Comparison of ENCODE assay signal across 14 mouse cellular contexts in the genomic region with DNA sequence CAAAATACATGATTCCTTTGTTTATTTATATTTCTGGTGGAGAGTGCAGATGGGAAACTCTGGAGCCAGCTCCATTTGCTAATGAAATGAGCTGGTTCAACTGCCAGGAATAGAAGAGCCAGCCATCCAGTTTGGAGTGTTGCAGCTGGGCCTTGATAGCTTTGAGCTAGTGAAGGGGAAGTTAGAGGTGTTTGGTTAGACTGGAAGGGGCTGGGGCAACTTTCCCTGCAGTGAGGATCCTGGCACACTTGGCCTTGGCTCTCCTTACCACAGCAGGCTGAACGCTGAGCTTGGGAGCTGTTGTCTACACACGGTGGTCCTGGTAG.
DNase-seq lines count a peak whose midpoint lies in the region; ATAC-seq and TF ChIP-seq lines count a peak whose summit lies in the region.
"Had no signal": no experiment of that assay in that cellular context is flagged by ENCODE, and none has a peak within 500 bp of the region (broad histone marks: within the 10 kb centered on the region; RNA-seq: fewer than 3 reads in every experiment).

No protein-coding gene starts in this region.

- H3K4me2 ChIP-seq in forebrain, embryonic 15.5 days (replicated peaks): no peak overlapping the region
- no peak overlapping the region for H3K4me2 ChIP-seq in forebrain, embryonic 11.5 days (ENCODE audit: low read depth, low read length, severe bottlenecking)
- H3K4me2 ChIP-seq in lung, embryonic 14.5 days: no peak overlapping the region
- H3K4me2 ChIP-seq: liver, embryonic 12.5 days had no signal

- TF ChIP-seq POLR2A in kidney, adult 2 months (IDR thresholded peaks at IDR 0.05; ENCODE audit: low read depth, low read length): no peak

- no peaks in the 10 kb centered on the region for H3K9me3 ChIP-seq in forebrain, embryonic 15.5 days
- H3K9me3 ChIP-seq in forebrain, embryonic 11.5 days (ENCODE audit: control insufficient read depth, low read length): no peaks in the 10 kb centered on the region
- no peaks in the 10 kb centered on the region for H3K9me3 ChIP-seq in lung, embryonic 14.5 days (ENCODE audit: low read depth, low read length)
- H3K9me3 ChIP-seq: liver, embryonic 12.5 days had no signal

- no peaks in the 10 kb centered on the region for H3K27me3 ChIP-seq in forebrain, embryonic 15.5 days
- no peaks in the 10 kb centered on the region for H3K27me3 ChIP-seq in forebrain, embryonic 11.5 days (ENCODE audit: control insufficient read depth, insufficient read depth, low read length)
- H3K27me3 ChIP-seq in lung, embryonic 14.5 days (ENCODE audit: insufficient read depth, low read length): no peaks in the 10 kb centered on the region
- no peaks in the 10 kb centered on the region for H3K27me3 ChIP-seq in kidney, adult 2 months (replicated peaks; ENCODE audit: control insufficient read depth, insufficient read depth, low read length)
- H3K27me3 ChIP-seq: liver, embryonic 12.5 days had no signal

- no peak overlapping the region for H3K4me3 ChIP-seq in forebrain, embryonic 15.5 days
- no peak overlapping the region for H3K4me3 ChIP-seq in forebrain, embryonic 11.5 days (ENCODE audit: low read depth, low read length)
- H3K4me3 ChIP-seq in lung, embryonic 14.5 days (ENCODE audit: low read depth, low read length): no peak overlapping the region
- no peak overlapping the region for H3K4me3 ChIP-seq in kidney, adult 2 months (ENCODE audit: insufficient read depth, low read depth, low read length)
- H3K4me3 ChIP-seq: heart, adult 2 months; liver, embryonic 12.5 days had no signal

- H3K9ac ChIP-seq in forebrain, embryonic 15.5 days (replicated peaks): no peak overlapping the region
- no peak overlapping the region for H3K9ac ChIP-seq in forebrain, embryonic 11.5 days (ENCODE audit: low read length)
- no peak overlapping the region for H3K9ac ChIP-seq in lung, embryonic 14.5 days
- H3K9ac ChIP-seq: liver, embryonic 12.5 days had no signal

- ATAC-seq in forebrain, embryonic 15.5 days (replicated peaks): peak; percentile 66
- no peak for ATAC-seq in forebrain, embryonic 11.5 days (replicated peaks; ENCODE audit: low FRiP score)
- ATAC-seq in lung, embryonic 14.5 days (ENCODE audit: insufficient read depth): peak; percentile 84
- ATAC-seq: liver, embryonic 12.5 days had no signal

- no peak for DNase-seq in forebrain, embryonic 11.5 days (ENCODE audit: low spot score)
- peak; percentile 75 for DNase-seq in lung, embryonic 14.5 days
- DNase-seq in lung, postnatal 14 days: no peak
- peak; percentile 5 for DNase-seq in adipocyte (ENCODE audit: low spot score)
- DNase-seq in layer of hippocampus, postnatal 10 days (ENCODE audit: low spot score in 2 of 2): peak; percentile 31 to 32
- no peak for DNase-seq in kidney, postnatal 14 days
- no peak for DNase-seq in kidney, adult 2 months
- DNase-seq: adrenal gland, adult 8-10 months; cerebellum, adult 8-10 months; gastrocnemius, postnatal 10 days; heart, adult 2 months; kidney, adult 9 months had no signal

- no peak for TF ChIP-seq CTCF in lung, embryonic 14.5 days (IDR thresholded peaks at IDR 0.05; ENCODE audit: low read depth)
- no peak for TF ChIP-seq CTCF in kidney, adult 2 months (conservative IDR thresholded peaks at IDR 0.05; ENCODE audit: insufficient read depth, insufficient read length, low read depth, low read length)

- no peaks in the 10 kb centered on the region for H3K4me1 ChIP-seq in forebrain, embryonic 15.5 days
- H3K4me1 ChIP-seq in forebrain, embryonic 11.5 days (replicated peaks; ENCODE audit: control insufficient read depth, insufficient read depth, low read length): no peaks in the 10 kb centered on the region
- H3K4me1 ChIP-seq in lung, embryonic 14.5 days (ENCODE audit: insufficient read depth): no peaks in the 10 kb centered on the region
- H3K4me1 ChIP-seq in kidney, adult 2 months (ENCODE audit: control insufficient read depth, insufficient read depth, low read length): no peaks in the 10 kb centered on the region
- H3K4me1 ChIP-seq: liver, embryonic 12.5 days had no signal

- WGBS in forebrain, embryonic 15.5 days: 67% methylated on average over 2 of the region's 2 CpGs
- 94% methylated on average over 2 of the region's 2 CpGs for WGBS in forebrain, embryonic 11.5 days
- WGBS in lung, embryonic 14.5 days: 51% methylated on average over 2 of the region's 2 CpGs
- WGBS in kidney, adult 2 months: 93% methylated on average over 2 of the region's 2 CpGs

- no peak overlapping the region for H3K27ac ChIP-seq in forebrain, embryonic 15.5 days (replicated peaks)
- H3K27ac ChIP-seq in forebrain, embryonic 11.5 days (ENCODE audit: low read depth, low read length): no peak overlapping the region
- peak overlapping the region; percentile 36; the same call in 1 of the 2 replicates for H3K27ac ChIP-seq in lung, embryonic 14.5 days (ENCODE audit: low read depth)
- H3K27ac ChIP-seq in kidney, adult 2 months (ENCODE audit: insufficient read depth, low read depth, low read length): no peak overlapping the region
- H3K27ac ChIP-seq: heart, adult 2 months; liver, embryonic 12.5 days had no signal

- H3K36me3 ChIP-seq in forebrain, embryonic 15.5 days: no peaks in the 10 kb centered on the region
- H3K36me3 ChIP-seq in forebrain, embryonic 11.5 days (ENCODE audit: control insufficient read depth, insufficient read depth, low read length): no peaks in the 10 kb centered on the region
- no peaks in the 10 kb centered on the region for H3K36me3 ChIP-seq in lung, embryonic 14.5 days (ENCODE audit: insufficient read depth)
- H3K36me3 ChIP-seq in kidney, adult 2 months (ENCODE audit: control insufficient read depth, insufficient read depth, low read length): no peaks in the 10 kb centered on the region
- H3K36me3 ChIP-seq: liver, embryonic 12.5 days had no signal

Comparison
In these comparisons a context has a peak if more than half of its experiments do, and no peak if none do; other contexts are left out.
1. DNase-seq: peak in lung, embryonic 14.5 days (single experiment), adipocyte (single experiment) and layer of hippocampus, postnatal 10 days (2 of 2); none in forebrain, embryonic 11.5 days (single experiment), lung, postnatal 14 days (single experiment), kidney, postnatal 14 days (single experiment) and kidney, adult 2 months (single experiment).